Mouse (Mus musculus): ENCODE measurements around the gene Gm45837.

The Gm45837 gene

DNA sequence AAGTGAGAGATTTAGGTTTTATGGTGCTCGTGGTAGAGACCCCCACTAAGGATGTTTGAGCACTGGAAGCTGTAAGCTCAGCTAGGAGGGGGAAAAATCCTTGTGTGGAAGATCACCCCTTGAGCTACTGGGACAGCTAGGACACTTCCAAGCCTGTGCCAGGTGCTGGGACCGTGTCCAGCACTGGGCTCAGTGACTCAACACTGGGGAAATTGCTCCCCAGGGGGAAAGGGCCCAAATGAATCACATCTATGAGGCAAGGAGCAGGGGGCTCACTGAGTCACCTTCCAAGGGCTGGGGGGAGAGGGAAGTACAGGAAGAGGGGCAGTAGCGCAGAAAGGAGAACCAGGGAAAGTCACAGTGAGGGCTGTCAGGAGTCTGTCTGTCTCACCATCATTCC lies 39.2 kb downstream of the Gm45837 start:
- DNase-seq = no peak

- DNase-seq = peak; percentile 73
Measured at GRCm38 (mm10) chr7:101450422-101451401, 40.0 kb downstream of the Gm45837 start.

DNA sequence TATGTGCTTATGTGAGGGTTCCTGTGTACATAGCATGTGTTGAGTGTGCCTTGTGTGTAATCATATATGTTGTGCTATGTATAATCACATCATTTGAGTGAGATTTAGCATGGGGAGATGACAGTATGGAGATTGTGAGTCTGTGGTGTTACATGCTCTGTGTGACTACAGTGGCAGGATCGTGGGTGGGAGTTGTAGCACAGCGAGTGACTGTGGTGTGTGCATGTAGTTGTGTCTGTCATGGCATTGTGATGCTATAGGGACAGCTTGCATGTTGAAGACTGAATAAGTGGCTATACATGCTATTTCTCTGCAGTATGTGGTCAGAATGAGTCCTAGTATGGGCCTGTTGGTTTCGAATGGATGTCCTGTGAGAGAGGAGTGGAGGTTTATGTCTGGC lies 42.0 kb downstream of the Gm45837 start:
- no peak for DNase-seq

- DNase-seq = no peak
Measured at GRCm38 (mm10) chr7:101453296-101453695, 42.6 kb downstream of the Gm45837 start.

GRCm38 (mm10) chr7:101453725-101454124 lies 43.0 kb downstream of the Gm45837 start:
- no peak for DNase-seq

- no peak for DNase-seq
Measured at GRCm38 (mm10) chr7:101454479-101454878, 43.8 kb downstream of the Gm45837 start.

DNA sequence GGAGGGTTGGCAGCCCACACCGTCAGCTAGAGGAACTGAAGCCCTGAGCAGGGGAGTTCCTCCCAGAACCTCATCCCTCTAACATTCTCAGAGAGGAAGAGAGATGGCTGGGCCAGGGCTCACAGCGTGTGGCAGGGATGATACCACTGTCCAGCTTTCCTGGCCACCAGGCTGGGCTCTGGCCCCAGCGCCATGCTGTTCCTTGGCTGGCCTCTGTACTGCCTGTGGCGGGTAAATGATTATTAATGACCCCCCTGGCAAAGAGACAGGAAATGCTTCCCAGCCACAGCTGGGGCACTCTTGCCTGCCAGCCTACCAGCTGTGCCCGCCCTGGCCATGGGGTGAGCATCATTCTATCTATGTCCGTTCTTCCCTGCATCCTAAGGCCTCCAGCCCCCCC lies 44.5 kb downstream of the Gm45837 start:
- no peak for DNase-seq

GRCm38 (mm10) chr7:101456318-101456717 lies 45.6 kb downstream of the Gm45837 start:
- no peak for DNase-seq

DNA sequence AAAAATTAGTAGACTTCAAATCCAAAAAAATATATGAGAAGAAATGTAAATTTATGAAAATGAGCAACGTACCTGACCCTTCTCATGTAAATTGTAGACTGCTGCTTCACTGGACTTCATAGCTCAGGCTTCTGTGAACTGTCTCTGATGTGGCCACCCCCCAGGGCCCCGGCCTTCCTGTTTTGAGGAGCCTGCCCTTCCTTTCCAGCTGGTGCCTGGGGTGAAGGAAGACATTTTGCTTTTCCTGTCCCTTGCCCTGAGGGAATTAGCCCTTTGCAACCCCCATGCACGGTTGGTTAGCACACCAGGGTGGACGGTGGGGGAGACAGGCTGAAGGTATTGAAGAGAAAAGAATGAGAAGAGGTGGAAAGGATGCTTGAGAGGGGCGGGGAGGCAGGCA lies 46.1 kb downstream of the Gm45837 start:
- DNase-seq = no peak

DNA sequence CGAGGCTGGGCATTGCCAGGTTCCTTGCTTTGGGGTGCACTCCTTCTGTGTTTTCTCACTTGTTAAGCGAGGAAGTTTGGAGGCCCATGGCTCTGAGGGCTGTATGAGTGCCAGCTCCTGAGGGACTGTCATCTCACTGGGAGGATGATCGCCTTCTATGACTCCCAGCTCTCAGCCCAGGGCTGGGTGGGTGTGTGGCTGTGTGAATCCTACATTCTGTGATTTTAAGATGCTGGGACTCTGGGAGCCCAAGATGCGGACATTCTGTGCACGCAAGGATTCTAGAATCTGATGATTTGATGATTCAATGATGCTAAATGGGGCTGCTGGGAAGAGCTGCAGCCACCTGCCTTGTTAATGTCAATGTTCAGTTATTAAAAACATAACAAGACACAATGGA lies 46.6 kb downstream of the Gm45837 start:
- DNase-seq = peak; percentile 63

DNA sequence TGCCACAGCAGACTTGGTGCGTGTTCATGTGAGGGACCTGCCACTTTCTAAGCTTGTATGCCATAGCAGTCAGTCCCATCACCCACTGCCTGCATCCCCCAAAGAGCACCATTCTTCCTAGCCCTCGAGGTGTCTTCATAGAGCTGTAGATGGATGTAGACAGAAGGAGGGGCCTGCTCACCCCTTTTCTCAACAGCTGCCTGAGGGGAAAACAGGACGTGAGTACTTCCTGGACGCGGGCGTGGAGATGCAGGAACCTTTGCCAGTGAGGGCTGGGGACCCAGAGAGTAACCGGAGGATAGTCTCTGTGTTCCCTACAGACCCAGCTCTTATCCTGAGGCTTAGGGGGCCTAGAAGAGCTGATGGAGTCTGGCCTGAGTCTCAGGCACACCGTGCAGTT lies 47.1 kb downstream of the Gm45837 start:
- no peak for DNase-seq

DNA sequence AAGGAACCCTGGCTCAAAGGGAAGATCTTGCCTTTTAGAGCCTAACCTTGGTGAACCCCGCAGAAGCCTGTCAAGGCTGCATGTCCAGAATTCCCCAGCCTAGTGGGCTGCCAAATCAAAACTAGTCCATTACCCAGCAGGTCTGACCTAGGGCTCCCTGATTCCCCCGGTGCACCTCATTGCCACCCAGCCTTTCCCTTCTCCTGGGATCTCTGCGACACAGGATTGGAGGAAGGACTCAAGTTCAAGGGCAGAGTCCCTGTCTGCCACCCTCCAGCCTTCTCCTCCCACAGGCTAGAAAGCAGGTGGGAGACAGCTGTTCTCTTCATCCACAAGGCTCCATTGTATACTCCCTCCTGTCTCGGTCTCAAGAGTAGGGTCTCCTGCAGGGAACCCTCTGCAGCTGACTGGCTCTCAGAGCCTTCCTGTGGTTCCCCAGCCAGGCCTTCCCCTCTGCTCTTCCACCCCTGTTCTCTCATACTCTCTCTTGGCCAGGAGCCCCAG lies 47.6 kb downstream of the Gm45837 start:
- DNase-seq = no peak

GRCm38 (mm10) chr7:101459305-101459813 lies 48.7 kb downstream of the Gm45837 start:
- no peak for DNase-seq

DNA sequence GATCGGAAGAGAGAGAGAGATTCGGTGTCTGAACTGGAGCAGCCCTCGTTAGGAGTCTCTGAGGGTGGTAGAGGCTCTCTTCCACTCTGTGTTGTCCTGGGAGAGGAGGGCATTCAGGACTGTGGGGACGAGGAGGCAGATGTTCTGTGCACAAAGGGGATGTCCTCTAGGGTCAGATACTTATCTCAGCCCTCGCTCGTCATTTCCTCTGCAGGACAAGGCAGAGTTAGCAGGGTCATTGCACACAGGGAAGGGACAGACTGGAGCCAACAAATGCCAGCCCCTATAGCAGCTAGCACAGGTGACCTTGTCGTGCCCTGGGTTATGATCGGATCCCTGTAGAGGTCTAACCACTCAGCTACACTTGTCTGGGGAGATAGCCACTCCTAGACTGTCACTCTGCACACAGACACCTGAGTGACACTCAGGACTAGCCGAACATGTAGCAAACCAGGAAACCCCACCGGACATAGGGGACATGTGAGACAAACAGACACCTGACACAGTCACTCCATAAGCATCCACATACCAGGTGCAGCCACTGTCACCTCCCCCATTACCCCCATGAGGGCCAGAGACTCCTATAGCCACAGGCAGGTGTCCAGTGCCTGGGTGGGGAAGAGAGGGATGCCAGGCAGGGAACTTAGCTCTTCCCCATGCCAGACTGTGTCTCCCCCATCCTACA lies 49.4 kb downstream of the Gm45837 start:
- DNase-seq = no peak

DNA sequence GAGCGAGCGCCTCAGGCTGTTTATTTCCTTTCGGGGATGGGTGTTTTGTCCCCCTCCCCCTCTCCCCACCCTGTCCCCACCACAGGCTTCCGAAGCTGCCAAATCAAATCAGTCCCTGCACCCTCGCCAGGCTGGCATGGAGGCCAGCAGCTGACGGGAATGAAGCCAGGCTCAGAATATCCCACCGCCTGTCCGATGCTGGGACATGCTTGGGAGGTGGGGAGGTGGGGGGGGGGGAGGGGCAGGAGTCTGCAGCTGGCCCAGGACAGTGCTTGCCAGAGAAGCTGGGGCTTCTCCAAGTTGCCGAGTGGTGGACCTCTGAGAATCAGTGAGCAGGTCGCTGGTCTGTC lies 49.9 kb downstream of the Gm45837 start:
- DNase-seq = peak; percentile 79

GRCm38 (mm10) chr7:101461571-101461970 lies 50.9 kb downstream of the Gm45837 start:
- DNase-seq = no peak

DNA sequence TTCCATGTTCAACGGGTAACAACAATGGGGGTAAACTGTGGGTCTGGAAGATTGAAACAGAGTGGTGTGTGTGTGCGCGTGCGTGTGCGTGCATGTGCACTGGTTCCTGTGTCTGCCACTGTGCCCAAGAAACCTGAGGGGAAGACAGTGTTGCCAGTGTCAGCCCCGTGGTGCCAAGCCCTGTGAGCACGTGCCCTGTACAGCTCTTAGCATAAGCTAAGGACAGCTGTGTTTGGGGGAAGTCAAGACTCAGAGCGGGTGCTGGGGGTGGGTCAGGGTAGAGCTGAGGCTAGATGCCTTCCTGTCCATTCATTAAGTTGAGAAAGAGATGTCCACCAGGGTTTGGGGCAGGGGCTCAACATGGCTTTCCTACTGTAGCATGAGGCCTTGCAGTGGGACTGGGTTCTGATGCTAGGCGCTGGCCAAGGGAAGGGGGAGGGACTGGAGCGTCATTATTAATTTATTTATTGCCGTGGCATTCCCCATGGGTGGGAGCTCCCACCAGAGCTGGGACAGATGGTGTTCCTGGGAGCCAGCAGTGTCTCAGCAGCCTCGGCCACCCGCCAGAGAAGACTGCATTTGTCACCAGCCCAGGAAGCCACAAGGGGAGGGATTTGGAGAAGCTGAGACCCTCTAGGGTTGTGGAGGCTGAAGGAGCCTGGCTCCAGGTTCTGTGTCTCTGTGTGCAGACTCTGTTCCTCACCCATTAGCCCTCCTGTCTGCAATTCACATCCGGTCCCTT lies 51.8 kb downstream of the Gm45837 start:
- peak; percentile 88 for DNase-seq

DNA sequence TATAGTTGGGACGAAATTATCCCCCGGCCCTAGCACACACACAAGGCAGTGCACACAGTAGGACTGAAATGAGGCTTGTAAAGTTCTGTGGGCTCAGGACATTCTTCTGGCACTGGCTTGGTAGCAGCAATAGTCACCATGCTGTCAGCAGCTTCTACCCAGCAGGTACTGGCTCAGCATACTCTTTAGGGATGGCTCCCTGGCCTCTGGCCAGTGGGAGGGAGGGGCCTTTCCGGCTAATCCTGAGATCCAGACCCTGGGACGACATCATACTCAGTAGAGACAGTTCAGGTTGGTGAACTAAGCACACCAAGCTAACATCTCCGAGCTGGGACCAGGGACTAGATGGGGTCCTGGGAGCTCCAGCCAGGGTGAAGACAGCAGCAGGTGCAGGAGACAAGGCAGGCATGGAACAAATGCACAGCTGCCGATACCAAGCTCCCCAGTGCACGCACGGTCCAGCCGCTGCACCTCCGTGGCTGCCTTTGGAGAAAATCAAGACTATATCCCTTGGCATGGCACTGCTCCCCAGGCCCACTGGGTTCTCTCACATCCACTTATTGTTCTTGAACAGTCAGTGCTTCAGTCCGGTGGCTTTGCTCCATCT lies 53.1 kb downstream of the Gm45837 start:
- no peak for DNase-seq

- no peak for DNase-seq
Measured at GRCm38 (mm10) chr7:101464927-101465326, 54.2 kb downstream of the Gm45837 start.

DNA sequence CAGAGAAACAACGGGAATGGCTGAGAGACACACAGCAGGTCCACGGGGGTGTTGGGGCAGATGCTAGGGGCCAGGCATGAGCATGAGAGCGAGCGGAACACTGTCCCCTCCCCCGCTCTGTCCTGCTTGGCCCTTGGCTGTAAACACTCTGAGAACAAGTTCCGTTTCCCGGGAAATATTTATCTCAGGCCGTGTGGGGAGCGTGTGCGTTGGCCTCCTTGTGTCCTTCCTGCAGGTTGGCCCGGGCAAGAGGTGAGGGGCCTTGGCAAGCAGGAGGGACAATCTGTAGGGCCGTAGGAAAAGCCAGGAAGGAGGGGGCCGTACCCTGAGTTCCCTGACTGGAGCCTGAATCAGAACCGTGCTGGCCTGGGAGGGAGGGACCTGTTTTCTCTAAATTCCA lies 54.7 kb downstream of the Gm45837 start:
- no peak for DNase-seq

DNA sequence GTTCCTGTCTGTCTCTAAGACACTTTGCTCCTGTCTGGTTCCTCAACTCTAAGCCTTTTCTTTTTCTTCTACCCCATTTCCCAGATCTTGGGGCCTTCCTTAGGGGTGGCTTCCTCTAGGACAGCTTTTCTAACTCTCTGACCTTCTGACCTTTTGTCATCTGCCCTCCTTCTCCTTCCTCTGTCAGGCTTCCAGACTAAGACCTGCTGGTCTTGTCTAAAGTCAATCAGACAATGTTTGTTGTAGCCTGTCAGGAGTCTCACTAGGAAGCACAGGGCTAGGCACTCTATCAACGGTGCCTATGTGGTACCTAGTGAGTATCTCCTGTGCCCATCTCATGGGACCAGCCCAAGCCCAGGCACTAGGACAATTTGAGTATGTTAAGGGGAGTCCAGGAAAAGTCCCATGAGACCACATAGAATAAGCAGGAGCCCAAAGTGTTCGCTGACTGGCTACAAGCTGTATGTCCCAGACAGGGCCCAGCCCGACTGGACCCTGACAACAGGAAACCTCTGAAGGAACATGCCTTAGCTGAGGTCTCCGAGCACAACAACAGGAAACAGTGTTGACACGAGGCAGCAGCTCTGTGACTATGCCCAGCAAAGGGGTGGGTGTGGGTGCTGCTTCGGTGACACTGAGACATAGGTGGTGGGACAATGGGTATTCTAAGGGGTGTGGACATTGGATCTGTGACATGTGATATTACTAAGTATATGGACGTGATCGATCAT lies 55.3 kb downstream of the Gm45837 start:
- no peak for DNase-seq

GRCm38 (mm10) chr7:101466581-101467081 lies 55.9 kb downstream of the Gm45837 start:
- no peak for DNase-seq

Data from layer of hippocampus, adult 9-11 months (tissue).